Mouse (Mus musculus) midbrain, postnatal 0 days (tissue): ENCODE data around the gene Pomgnt2. TPM values are rescaled to one million over a fixed set of nuclear protein-coding genes. Genes with fewer than 3 reads are reported as not detected.
"Not testable (repeated sequence)": the region's sequence is repeated elsewhere in the genome, so short reads cannot be mapped to it uniquely, and the experiment has no call there.

ENCODE experiments used
- ATAC-seq: fragments of 200-750 bp; cut with Nextera tagmentation; 2 replicates; pipeline ENCODE4 v1.8.0; 2017; ENCODE audit warnings: moderate number of reproducible peaks, mild to moderate bottlenecking, moderate TSS enrichment, moderate library complexity; ENCODE audit not compliant: low FRiP score
- DNase-seq: peaks from one replicate; pipeline ENCODE4 v3.0.0-alpha.2; 2015; ENCODE audit warnings: low spot score
- H3K27ac ChIP-seq: fragments of 300-500 bp; sonication (generic); 2 replicates; pipeline ENCODE4 v1.5.1; 2014; ENCODE audit warnings: low read depth, mild to moderate bottlenecking, low read length, mixed read lengths
- H3K27me3 ChIP-seq: fragments of 300-500 bp; sonication (generic); 2 replicates; pipeline ENCODE4 v1.6.1; 2014; ENCODE audit warnings: low read length, control low read depth, mixed read lengths; ENCODE audit not compliant: insufficient read depth
- H3K36me3 ChIP-seq: fragments of 300-500 bp; sonication (generic); 2 replicates; pipeline ENCODE4 v1.6.1; 2014; ENCODE audit warnings: low read length, control low read depth, mixed read lengths; ENCODE audit not compliant: insufficient read depth
- H3K4me1 ChIP-seq: fragments of 300-500 bp; sonication (generic); 2 replicates; pipeline ENCODE4 v1.6.1; 2014; ENCODE audit warnings: mild to moderate bottlenecking, control low read depth, antibody characterized with exemption, low read length, mixed read lengths; ENCODE audit not compliant: insufficient read depth
- H3K4me2 ChIP-seq: fragments of 300-500 bp; sonication (generic); 2 replicates; pipeline ENCODE4 v1.6.1; 2014; ENCODE audit warnings: low read depth, mild to moderate bottlenecking, low read length, mixed read lengths; ENCODE audit not compliant: poor library complexity, severe bottlenecking
- H3K4me3 ChIP-seq: fragments of 300-500 bp; sonication (generic); 2 replicates; pipeline ENCODE4 v1.5.1; 2014; ENCODE audit warnings: low read depth, mild to moderate bottlenecking, low read length, moderate library complexity
- H3K9ac ChIP-seq: fragments of 300-500 bp; sonication (generic); replicated peaks from 2 replicates; pipeline ENCODE4 v1.6.1; 2014; ENCODE audit warnings: mild to moderate bottlenecking, low read length, moderate library complexity, mixed read lengths; ENCODE audit not compliant: poor library complexity, severe bottlenecking
- H3K9me3 ChIP-seq: fragments of 300-500 bp; sonication (generic); 2 replicates; pipeline ENCODE4 v1.6.1; 2016; ENCODE audit warnings: low read length, control low read depth
- CTCF ChIP-seq: IDR thresholded peaks from 2 replicates; pipeline ENCODE4 v1.5.1; 2016; ENCODE audit warnings: antibody characterized with exemption, mild to moderate bottlenecking
- WGBS: fragments of 180-500 bp; shearing (Covaris S2); extraction: QIAGEN DNeasy Blood & Tissue Kit; methylation state at CpG from one replicate; pipeline ENCODE4 v1.1.7; 2014; 5-methylcytosine and 5-hydroxymethylcytosine counted together
- polyA plus RNA-seq: library from polyadenylated mRNA; unstranded; fragments of >200 nt; fragmentation: Nextera tagmentation; extraction: Ambion mirVana; gene quantifications from 2 replicates; pipeline ENCODE4 v1.2.1, GENCODE M21; 2015
- total RNA-seq: library from RNA; depleted of rRNA; stranded (reverse); fragments of >200 nt; gene quantifications from 2 replicates; pipeline ENCODE4 v1.2.3, GENCODE M21; 2014

Pomgnt2 gene
- total and polyA plus RNA-seq, 2 experiments from 2014 or later: 38.5 to 53.4 TPM

DNA sequence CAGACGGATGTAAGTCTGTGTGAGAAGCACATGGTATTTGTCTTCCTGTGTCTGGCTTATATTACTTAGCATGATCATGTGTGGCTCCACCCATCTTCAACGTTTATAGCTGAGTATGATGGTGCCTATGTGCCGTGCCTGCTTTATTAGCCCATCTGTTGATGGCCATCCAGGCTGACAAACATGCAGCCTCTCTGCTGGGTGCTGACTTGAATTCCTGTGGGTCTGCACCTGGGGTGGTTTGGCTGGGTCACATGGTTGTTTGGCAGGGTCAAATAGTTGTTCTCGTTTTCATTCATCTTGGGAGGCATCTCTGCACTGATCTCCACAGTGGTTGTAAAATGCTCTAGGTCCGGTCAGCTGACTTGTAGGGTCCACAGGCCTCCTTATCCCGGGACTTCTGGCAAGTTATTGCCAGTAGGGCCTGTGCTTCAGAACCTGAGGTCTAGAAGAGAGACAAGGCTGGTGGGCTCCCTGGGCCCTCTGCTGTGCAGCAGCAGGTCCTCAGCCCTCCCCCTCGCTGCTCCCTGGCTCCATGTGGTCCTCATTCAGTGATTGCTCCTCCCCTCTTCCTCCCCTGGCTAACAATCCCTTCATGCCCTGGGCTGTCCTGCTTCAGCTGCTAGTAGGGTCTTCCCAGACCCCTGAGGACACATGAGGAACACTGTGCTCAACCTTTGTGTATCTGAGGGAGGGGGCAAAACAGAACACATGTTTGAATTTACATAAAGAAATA, 29.1 kb upstream of the Pomgnt2 start:
- Histone ChIP-seq H3K27me3 (no peaks in the 10 kb centered on the region), H3K36me3 (no peaks in the 10 kb centered on the region), H3K4me3 (no peak overlapping the region), H3K4me2 (no peak overlapping the region), H3K27ac (no peak overlapping the region), H3K9ac (no peak overlapping the region), H3K9me3 (no peaks in the 10 kb centered on the region), H3K4me1 (peaks cover 3% of the 10 kb centered on the region; the same call in 1 of the 2 replicates)
- ATAC-seq: no peak
- DNase-seq: no peak
- 57% methylated on average over 7 of the region's 7 CpGs for WGBS
- no peak for TF ChIP-seq CTCF

DNA sequence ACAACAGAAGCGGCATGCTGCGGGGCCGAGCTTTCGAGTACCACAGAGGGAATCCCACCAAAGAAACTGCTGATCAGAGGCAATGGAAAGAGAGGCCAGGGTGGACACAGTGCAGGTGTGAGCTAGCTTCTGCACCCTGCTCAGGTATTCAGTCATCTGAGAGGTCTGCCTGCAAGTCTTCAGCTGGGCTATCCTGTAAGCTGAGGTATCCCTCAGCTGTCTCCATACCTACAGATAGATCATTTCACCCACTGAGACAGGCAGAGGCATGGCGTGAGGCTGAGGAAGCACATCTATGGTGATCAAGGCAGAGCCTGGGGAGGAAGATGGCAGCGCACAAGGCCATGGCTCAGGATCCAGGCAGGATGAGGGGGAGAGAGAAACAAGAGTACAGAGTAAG, 27.5 kb upstream of the Pomgnt2 start:
- 93% methylated on average over 6 of the region's 6 CpGs for WGBS
- Histone ChIP-seq H3K36me3 (no peaks in the 10 kb centered on the region), H3K4me3 (no peak overlapping the region), H3K27me3 (no peaks in the 10 kb centered on the region), H3K9ac (no peak overlapping the region), H3K4me1 (peaks cover under 1% of the 10 kb centered on the region; the same call in 1 of the 2 replicates), H3K9me3 (no peaks in the 10 kb centered on the region), H3K27ac (no peak overlapping the region), H3K4me2 (no peak overlapping the region)
- DNase-seq (no peak), ATAC-seq (no peak)
- no peak for TF ChIP-seq CTCF

DNA sequence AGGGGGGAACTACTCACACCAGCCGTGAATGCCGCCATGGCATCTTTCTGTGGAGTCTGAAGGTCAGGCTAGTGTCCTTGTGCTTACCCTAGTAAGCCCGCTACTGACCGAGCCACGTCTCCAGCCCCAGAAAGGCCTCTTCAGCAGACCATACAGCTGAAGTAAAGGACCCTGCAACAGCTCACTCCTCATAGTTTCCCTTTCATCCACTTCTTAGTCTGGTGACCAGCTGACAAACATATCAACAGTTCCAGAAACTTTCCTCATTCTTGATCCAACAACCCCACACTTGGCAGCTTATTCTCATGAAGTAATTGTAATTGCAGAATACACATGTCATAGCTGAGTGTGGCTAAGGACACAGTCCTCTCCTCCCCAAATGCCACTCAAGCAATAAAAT, 27.0 kb upstream of the Pomgnt2 start:
- no peak for DNase-seq
- Histone ChIP-seq H3K4me2 (no peak overlapping the region), H3K27ac (no peak overlapping the region), H3K4me3 (no peak overlapping the region), H3K4me1 (peaks cover 6% of the 10 kb centered on the region; the same call in 1 of the 2 replicates), H3K36me3 (no peaks in the 10 kb centered on the region), H3K9ac (no peak overlapping the region), H3K27me3 (no peaks in the 10 kb centered on the region), H3K9me3 (no peaks in the 10 kb centered on the region)
- no peak for TF ChIP-seq CTCF
- no peak for ATAC-seq
- 65% methylated on average over 5 of the region's 5 CpGs for WGBS

DNA sequence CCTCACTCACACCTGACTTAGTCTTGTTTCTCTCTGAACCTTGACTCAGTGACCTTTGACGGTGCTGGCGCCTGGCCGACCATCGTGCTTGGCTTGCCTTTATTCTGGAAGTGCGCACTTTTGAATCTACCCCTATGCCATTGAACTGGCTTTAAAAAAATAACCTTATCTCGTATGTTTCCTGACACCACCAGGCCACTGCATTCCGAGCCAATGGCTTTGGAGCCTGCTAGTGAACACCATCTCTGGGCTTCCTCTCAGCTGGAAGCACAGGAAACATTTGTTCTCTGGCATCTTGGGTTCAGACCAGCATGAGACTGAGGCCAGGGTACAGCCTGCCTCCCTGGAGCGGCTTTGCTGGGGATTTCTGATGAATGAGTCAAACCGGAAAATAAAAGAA, 25.9 kb upstream of the Pomgnt2 start:
- Histone ChIP-seq H3K36me3 (no peaks in the 10 kb centered on the region), H3K27ac (no peak overlapping the region), H3K4me1 (peaks cover 6% of the 10 kb centered on the region; the same call in 1 of the 2 replicates), H3K9ac (no peak overlapping the region), H3K27me3 (no peaks in the 10 kb centered on the region), H3K4me2 (no peak overlapping the region), H3K9me3 (no peaks in the 10 kb centered on the region), H3K4me3 (no peak overlapping the region)
- no peak for TF ChIP-seq CTCF
- no peak for ATAC-seq
- DNase-seq: no peak
- WGBS: 70% methylated on average over 9 of the region's 9 CpGs

DNA sequence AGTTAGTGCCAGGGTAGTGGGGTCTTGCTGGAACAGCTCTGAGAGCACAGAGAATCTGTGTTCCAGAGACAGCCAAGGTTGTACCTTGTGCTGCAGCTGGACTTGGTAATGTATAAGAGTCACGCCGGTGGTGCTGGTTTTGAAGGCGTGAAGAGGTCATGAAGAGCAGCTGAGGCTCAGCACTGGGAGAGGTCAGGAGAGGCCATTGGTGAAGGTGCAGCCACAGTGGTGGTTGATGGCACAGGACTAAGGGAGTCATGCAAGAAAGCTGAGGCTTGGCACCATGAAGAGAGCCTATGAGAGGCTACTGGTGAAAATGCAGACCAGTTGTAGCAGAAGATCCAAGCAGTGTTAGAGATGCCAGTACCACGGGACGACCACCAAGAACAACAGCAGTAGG, 24.7 kb upstream of the Pomgnt2 start:
- no peak for TF ChIP-seq CTCF
- 92% methylated on average over 5 of the region's 5 CpGs for WGBS
- no peak overlapping the region for H3K27ac ChIP-seq
- no peak overlapping the region for H3K9ac ChIP-seq
- no peaks in the 10 kb centered on the region for H3K36me3 ChIP-seq
- H3K4me1 ChIP-seq: peaks cover 6% of the 10 kb centered on the region; the same call in 1 of the 2 replicates
- H3K4me2 ChIP-seq: no peak overlapping the region
- no peak overlapping the region for H3K4me3 ChIP-seq
- ATAC-seq: no peak
- no peak for DNase-seq
- H3K27me3 ChIP-seq: no peaks in the 10 kb centered on the region
- no peaks in the 10 kb centered on the region for H3K9me3 ChIP-seq

DNA sequence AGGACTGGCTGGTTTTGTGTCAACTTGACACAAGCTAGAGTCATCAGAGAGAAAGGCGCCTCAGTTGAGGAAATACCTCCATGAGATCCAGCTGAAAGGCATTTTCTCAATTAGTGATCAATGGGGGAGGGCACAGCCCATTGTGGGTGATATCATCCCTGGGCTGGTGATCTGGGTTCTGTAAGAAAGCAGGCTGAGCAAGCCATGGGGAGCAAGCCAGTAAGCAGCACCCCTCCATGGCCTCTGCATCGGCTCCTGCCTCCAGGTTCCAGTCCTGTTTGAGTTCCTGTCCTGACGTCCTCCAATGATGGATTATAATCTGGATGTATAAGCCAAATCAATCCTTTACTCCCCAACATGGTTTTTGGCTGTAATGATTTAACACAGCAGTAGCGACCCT, 24.3 kb upstream of the Pomgnt2 start:
- not testable (repeated sequence) for H3K9me3 ChIP-seq, H3K4me2 ChIP-seq, H3K4me3 ChIP-seq, H3K27ac ChIP-seq, H3K9ac ChIP-seq, H3K36me3 ChIP-seq, DNase-seq, H3K4me1 ChIP-seq, ATAC-seq, H3K27me3 ChIP-seq
- 95% methylated on average over 4 of the region's 4 CpGs for WGBS
